Mouse (Mus musculus): ENCODE measurements at regions not wholly inside any gene's neighbourhood (a gene's known extent, or its start where the extent isn't known, plus 50 kb on each side); places are given as distances from the start of the nearest gene placed in this dataset.
"Not testable (repeated sequence)": the region's sequence is repeated elsewhere in the genome, so short reads cannot be mapped to it uniquely, and the experiment has no call there.

DNA sequence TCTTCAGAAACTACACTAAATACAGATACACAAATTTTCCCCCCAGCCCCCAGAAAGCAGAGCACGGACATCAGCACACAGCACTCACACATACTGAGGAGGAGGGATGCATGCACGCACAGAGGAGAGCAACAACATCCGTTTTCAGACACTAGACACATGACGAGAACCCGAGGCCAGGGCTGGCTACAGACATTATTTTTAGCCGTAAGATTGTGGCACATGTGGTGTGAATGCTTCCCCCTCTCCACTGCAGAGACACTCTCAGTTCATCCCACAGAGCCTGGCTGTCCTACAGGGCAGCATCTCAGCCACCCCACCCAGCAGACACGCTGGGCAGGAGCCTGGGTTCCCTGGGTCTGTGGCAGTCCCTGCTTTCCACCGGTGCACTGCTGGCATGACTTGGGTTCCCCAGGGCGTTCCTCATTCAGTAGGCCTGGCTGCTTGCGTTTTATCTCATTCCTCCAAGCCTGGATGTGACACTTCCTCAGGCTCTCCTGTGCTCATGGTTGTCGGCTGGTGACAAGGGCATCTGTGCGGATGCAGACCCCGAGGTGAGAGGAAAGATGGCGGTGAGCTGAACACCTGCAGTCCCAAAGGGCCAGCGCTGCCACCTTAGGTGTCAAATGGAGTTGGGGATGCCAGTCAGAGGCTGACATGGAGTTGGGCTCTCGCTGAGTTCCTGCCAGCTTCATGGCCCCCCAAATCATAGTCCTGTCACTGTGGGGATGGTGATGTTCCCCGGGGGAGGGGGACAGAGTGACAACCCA lies 247.1 kb upstream of the Myt1l start:
- DNase-seq, result no peak

DNA sequence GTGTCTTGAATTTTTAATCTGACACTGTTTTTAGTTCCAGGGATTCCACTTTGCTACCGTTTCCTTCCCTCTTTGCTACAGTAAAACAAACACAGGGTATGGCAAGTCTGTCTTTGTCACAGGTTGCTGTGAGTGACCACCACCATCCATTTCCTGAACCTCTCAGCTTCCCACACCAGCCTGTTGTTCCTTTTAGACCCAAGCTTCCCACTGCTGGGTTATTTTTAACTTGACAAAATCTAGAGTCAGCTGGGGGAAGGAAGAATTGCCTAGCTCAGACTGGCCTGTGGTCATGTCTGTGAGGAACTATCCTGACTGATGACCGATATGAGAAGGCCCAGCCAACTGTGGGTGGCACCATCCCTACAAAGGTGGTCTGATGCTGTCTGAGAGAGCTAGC lies 239.4 kb upstream of the Myt1l start:
- DNase-seq, result peak in 1 of 2 experiments; percentile 12

DNA sequence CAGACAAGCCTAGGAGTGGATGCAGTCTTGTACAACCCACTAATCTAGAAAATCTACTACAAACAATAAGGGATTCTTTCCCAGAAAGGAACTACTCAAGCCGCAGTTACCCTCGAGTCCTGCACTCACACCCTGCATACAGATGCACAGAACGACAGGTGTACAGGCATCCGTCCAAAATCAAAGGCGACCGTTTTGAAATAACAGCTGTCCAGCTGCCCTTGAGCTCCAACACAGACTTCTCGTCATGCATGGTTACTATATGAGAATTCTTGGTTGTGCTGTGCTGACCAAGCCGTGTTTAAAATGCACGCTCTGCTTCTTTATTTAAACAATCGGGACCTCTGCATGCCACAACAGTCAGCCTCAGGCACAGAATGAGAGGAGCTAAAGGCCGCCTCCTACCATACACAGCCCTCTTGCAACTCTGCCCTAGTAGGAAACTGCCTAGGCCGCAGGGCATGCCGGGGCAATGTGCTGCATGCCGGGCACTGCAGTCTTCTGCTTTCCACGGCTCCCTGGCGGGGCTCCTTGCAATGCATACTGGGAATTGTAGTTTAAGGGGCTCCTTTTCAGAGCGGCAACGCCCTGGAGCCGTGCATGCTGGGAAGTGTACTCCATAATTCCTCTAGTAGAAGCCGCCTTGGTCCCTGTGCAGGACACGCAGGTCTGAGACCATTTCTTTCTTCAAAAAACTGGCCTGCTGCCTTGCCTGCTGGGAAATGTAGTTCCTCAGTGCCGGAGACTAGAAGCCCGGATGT lies 237.4 kb upstream of the Myt1l start:
- DNase-seq, result peak; percentile 96 to 98

DNA sequence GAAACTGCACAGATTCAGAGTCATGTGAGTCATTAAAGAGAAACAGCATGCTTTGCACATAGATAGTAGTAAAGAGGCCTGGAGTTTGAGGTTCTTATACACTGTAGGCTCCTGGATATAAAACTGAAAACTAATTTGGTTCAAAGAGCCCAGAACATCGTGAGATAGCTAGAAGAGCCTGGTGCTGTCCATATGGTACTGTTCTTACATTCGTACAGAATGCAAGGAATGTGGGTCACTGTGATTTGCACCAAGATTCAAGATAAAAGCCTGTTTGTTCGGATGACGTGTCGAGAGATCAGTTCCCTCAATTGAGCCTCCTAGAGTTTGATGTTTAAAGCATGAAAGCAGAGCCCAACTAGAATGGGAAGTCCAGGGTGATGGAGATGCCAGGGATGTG lies 230.2 kb upstream of the Myt1l start:
- no peak for DNase-seq

DNA sequence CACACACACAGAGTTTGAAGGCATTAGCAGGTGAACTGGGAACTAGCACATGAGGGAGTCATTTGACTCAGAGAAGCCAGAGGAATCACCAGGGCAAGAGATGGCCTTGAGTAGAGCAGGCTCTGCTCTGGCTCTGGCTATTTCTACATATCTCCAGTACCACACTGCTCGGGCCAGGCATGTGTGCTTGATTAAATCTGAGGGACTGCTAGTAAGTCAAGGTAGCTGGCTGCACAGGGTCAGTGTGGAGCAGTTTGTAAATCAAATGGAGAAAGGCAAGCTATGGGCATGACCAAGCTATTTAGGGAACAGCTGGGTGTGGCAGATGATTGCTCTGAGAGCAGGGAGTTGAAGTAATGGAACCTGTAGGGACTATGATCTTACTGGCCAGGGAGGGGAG lies 212.5 kb upstream of the Myt1l start:
- DNase-seq, result no peak

DNA sequence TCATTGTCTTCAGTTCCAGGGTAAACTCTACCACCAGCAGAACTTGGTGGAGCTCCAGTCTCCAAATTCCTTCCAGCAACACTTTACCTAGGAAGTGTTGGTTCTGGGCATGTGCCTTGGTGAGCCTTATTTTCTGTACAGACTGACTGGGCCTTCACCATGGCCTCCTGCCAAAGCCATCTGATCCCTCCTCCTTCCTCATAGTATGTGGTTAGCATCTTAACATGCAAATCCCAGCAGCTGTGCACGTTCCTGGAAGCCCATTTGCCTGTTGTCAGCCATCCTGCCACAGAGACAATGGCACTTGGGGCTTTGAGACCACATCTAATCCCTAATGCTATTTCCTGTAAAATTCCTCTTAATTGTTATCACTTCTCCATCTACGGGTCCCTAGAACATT lies 206.7 kb upstream of the Myt1l start:
- no peak for DNase-seq

DNA sequence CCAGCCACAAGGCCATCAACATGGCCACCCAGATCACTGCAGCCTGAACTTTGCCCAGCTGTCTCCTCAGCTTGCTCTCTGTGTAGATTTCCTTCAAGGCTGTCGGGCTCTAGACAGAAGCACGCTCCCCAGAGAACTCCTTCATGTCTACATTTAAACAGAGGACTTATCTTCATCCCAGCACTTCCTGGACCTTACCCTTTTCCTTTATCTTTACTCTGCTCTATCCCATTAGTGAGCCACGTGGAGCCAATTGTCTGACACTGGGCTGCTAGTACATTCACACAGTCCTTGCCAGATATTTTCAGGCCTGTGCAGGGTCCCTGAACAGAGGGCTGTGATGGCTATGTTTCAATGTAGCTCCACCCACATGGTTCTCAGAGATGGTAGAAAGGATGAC lies 204.7 kb upstream of the Myt1l start:
- no peak for DNase-seq

DNA sequence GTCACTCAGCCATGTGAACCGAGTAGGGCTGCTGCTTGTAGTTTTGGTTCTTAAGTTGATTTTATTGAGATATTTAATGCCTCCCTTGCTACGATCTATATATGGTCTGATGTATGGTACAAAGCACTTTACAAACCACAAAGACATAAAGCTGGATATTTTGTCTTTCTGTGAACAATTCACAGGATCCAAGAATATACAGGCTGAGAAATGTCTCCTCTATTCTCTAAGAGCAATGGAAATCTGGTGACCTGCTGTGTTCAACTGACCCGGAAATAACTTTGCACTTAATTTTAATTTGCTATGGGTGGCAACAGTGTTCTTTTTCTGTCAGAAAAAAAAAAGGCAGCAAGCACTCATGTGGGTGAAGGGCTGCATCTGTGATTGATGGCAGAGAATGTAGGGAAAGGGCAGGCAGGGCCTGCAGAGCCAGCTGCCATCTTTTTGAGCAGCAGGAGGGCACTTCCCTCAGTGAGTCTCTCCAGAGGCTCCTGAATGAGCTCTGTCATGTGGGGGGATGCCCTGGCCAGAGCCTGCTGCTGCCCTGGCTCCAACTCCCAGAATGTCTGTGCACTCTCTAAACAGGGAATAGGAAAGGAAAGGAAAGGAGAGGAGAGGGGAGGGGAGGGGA lies 192.2 kb upstream of the Myt1l start:
- DNase-seq, result no peak

DNA sequence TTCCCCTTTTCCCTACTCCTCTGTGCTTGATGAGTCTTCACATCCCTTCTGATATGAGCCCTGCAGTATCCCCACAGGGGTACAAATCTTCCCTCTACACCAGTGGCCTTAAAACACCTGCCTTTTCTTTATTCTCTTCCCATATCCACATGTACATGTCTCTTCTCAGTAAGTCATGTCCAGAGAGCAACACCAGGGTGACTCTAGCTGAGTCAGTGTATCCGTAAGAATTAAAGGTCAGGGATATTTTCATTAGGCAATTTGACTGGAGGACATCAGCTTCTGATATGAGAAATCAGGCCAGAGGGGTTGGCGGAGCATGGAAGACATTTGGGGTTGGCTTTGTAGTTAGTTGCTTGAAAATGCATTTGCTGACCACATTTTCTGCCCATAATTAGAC lies 190.8 kb upstream of the Myt1l start:
- no peak for DNase-seq

DNA sequence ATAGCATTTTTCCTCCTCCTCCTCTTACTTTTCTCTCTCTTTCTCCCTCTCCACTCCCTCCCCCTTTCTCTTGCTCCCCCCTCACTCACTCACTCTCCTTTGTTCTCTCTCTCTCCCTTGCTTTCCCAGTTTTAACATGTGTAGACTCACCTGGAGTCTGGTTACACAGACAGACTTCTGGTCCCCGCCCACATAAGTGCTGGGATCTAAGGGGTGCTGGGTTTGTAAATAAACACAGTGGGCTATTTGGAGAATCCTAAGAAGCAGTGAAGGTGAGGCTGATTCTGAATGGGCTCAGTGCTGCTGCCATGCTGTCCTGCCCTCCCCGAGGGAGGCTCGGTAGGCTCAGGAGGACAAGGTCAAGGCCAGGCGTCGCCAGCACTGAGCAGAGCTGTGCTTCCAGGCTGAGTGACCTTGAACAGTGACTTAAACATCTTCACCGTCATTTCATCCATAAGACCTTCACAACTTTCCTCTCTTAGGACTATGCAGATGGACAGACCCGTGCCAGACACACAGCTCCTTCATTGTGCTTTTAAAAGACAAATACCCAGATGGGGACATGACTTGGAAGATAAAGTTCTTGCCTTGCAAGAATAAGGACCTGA lies 186.7 kb upstream of the Myt1l start:
- DNase-seq, result no peak

DNA sequence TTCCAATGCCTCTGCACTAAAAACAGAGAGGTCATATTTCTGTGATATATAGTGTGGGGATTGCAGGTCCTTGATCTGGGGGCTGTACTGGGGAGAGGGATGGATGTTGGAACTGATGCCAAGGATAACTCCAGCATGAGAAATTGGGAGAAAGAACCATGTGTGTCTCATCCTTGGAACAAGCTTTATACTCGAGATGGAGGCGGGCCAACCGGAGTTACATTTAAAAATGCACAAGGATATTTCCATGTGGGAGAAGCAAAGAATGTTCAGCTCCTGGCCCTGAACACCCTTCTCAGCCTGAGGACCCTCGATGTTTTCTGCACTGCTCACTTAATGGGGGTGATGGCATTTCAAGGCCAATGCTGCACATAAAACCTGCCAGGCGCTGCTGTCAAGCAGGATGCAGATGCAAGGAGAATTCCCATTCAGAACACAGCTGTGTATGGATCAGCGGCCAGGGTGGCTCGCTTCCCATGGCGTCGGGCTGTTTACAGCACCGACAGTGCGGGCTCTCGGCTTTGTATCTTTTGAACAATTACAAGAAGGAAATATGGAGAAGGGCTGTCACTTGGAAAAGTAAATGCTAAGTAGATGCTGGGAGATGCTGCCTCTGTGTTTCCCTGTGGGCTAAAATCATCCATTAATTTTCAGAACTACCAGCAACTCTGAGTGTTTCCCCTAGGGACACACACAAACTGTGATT lies 184.9 kb upstream of the Myt1l start:
- no peak for DNase-seq

DNA sequence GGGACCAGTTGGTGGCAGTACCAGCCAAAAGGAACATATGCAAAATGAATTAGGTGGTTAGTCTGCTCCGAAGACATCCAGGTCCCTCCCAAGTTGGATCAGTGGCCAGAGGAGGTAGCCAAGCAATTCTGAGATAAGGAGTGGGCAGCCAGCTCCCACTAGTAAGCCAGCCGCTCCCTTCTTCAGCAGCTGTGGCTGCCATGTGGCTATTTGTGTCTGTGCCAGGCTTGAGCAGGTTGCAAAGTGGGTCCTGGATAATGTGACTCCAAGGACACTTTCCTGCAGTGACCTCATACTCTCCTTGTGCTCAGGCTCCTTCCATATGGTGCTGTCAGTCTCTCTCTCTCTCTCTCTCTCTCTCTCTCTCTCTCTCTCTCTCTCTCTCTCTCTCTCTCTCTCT lies 179.5 kb upstream of the Myt1l start:
- DNase-seq, result peak; percentile 52 to 57

DNA sequence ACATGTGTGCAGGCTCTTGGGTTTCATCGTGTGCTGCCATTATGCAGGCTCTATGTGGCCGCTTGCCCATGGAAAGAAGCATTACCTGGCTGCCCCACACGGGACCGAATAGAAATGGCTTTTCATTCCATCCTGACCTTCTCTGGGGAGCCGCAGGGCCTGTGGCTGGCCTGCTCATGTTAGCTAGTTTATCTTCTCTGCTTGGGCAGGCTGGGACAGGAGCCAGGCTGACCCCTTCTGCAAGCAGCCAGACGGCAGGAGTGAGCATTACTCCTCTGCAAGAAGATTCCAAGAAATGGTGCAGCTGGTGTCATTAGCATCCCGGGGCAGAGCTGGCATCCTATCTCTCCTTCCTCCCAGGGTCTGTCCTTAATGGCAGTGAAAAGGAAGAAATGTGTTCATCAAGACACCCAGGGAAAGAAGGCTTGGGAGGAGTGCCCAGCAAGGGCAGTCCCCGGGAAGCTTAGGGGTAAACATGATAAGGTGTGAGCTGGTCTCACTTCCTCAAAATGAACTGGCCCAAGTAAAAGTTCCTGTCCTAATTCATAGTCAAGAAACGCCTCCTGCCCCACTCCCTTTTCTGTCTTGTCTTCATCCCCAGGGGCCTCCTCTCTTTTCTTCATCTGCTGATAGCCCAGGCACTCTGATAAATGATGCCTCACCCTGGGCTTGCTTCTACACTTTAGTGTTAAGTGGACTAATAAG lies 178.9 kb upstream of the Myt1l start:
- DNase-seq, result peak in 1 of 2 experiments; percentile 6

DNA sequence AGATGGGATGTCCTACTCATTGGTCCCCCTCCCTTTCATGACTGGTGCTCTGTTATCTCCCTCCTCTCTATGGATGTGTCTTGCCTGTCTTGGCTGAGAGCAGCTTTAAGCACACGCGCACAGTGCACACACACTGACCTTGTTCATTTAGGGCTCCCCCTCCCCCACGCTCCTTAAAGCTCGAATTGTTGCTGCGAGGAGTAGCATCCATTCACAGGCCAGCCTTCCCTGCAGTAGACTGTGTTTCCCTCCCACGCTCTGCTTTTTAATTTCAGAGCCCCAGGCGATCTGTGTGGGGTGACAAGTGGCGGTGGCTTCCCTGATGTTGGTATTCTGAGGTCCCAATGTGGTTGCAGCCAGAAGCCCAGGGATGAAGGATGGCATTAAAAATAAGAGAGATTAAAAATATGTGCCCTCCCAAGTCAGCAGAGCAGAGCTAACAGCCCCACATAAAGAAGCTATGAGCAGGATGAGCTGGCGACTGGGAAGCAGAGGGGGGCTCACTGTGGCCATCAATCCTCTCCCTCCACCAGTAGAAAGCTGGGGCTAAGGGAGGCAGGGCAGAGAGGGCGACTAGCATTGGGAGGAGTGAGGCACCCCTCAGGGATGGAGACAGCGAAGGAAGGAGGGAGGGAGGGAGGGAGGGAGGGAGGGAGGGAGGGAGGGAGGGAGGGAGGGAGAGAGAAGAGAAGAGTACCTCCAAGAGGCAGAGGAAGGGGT lies 174.2 kb upstream of the Myt1l start:
- DNase-seq, result no peak

DNA sequence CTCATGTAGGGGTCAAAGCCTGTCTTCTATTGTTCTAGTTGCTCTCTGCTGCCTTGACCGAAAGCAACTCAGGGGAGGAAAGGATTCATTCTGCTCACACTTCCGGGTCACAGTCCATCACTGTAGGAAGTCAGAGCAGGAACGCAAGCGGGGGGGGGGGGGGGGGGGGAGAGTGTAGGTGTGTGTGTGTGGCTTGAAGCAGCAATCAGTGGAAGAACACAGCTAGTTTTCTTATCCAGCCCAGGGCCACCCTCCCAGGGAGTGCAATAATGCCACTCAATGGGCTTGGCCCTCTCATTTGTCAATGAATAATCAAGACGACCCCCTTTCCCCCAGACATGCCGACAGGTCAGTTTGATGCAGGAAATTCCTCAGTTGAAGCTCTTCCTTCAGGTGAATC lies 173.4 kb upstream of the Myt1l start:
- DNase-seq, result no peak

DNA sequence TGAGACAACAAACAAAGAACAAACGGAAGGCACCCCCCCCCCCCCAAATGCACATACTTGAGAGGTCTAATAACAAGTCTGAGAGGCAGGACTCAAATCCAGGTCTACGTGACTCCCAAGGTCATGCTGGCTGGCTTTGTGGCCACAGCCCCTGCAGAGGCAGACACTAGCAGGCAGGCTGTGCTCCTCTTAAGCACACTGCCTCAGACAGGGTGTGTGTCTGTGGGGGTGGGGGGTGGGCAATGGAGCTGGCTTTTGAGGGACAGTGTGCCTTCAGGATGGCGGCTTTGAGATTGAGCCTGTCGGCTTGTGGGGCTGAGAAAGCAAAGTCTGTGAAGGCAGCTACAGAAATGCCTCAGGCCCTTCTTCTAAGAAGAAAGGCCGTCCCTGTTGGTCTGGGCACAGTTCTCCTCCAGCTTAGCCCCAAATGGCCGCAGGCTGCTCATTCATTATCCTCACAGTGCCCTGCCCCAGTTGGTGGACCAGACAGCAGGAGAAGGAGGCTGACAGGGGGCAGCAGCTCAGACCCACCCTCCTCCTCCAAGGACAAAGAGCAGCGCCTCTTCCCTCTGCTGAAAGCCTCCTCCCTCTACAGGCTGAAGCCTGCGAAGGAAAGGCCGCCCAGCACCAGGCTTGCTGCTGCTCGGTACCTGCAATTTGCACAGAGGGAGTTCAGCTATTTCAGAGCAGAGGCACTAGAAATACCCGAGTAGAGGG lies 171.3 kb upstream of the Myt1l start:
- DNase-seq, result no peak

DNA sequence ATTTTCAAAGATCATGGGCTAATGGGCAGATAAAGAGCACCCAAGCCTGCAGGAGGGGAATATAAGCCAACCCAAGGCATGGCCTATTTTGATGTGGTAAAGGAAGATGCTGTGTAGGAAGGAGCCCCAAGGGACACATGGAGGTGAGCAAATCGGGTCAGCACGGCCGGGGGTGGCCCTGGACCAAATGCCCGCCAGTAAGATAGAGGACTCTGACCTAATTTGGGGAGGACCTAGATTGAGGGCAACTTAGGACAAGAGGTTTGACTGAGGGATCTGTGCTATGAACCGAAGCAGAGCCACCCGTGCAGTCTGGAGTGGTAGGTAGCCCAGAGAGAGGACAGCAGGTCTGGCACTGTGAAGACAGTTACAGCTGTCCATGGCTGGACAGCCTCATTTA lies 166.9 kb upstream of the Myt1l start:
- DNase-seq, result no peak

DNA sequence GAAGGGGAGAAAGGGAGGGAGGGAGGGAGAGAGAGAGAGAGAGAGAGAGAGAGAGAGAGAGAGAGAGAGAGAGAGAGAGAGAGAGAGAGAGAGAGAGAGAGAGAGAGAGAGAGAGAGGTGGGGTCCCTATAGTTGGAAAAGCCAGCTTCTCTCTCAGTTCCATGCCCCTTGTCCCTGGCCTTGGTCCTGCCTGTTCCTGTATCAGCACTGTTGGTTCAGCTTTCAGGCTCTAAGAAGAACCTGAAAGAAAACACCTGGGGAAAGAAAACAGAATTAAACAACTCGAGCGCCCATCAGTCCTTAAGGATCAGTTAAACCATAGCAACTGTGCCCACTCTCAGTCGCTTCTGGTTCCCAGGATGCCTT lies 160.5 kb upstream of the Myt1l start:
- DNase-seq, result not testable (repeated sequence)

DNA sequence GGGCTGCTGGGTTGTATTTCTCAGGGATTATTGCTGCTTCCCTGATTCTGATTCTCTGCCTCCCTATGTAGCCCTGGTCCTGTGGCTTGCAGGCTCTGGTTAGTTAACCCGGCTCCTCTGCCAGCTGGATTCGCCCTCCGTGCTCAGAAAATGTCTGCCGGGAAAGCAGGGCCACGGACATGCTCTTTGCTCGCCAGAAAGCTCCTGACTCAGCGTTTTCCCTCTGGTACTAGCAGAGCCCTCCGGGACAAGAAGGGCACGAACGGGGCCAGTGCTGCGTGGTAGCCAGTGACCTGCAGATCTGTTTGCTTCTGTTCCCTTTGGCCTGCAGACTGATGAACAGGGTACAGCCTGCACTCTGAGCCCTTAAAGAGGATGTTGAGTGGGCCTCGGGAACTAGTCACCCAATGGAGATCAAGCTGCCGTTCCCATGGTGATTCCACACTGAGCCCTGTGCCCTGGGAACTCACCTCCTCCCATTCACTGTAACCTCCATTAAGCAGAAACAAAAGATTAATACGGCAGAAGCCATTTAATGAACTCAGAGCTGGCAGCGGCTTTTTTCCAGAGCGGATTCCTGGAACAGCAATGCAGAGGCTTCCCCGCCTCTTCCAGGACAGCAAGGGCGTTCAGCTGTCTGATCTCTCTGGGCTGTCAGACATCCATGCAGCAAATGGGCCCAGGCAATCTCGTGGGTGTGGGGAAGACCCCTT lies 159.9 kb upstream of the Myt1l start:
- peak; percentile 29 to 55 for DNase-seq

DNA sequence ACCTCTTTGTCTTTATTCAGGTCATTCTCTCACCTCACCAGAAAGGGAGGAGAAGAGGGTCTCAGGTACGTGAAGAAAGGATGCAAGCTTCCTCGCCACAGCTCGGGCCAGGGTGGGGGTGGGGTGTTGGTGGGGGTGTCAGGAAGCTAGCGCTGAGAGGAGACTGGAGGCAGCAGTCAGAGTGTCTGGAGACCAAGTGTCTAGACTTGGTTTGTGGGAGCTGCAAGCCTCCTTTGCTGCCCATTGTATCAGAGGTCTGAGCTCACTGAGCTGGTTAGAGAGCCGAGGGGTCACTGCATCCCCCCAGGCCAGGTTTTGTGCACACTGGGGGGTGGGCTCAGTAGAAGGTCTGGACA lies 159.4 kb upstream of the Myt1l start:
- no peak for DNase-seq
